Mouse (Mus musculus): Measurements from ENCODE around the gene Endog. TPM values are rescaled to one million over a fixed set of nuclear protein-coding genes. Genes with fewer than 3 reads are reported as not detected.
A peak's percentile ranks its signal among the peaks of the same experiment; 100 is the strongest.
"Not testable (repeated sequence)": the region's sequence is repeated elsewhere in the genome, so short reads cannot be mapped to it uniquely, and the experiment has no call there.

Gene Endog
- total RNA-seq, 2 experiments from 2014 or later, result 89.0 to 98.3 TPM

DNA sequence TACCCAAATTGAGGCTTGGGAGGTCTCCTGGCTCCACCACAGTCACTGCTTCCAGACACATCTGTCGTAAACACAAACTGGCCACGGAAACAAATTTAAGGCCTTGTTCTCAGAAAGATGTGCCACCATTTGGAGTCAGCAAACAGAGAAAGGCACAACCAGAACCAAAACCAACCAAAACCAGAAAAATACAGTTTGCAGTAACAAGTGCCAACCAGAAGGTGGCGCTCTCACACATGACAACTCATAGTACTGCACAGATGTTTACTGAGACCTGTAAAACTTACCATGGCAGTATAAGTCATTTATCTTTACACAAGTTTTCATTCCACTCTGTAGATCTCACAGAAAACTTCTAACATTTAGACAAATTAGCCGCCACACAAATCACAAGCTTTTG is 4.6 kb upstream of the Endog start:
- no peak for DNase-seq

- no peak for DNase-seq
Observed at GRCm38 (mm10) chr2:30171997-30172382, 697 bp downstream of the Endog start.

DNA sequence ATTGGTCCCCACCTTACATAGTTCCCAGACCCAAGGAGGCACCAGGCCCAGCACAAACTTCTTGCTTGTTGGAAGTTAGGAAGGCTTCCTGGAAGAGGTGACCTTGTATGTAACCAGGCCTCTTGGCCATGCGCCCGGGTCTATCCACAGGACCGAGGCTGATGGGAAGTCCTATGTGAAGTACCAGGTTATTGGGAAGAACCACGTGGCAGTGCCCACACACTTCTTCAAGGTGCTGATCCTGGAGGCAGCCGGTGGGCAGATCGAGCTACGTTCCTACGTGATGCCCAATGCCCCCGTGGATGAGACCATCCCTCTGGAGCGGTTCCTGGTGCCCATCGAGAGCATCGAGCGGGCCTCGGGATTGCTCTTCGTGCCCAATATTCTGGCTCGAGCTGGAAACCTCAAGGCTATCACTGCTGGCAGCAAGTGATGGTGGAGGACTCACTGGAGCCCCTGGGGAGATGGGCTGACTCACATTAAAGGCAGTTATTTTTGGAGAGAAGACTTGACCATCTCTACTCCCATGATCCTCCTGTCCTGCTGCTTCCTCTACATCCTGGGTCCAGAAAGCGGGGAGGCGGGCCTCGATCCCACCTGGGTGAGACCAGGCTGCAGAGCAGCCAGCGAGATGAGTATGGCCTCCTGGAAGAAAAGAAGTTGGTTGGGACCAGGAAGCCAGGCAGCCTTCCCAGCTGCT is 2.4 kb downstream of the Endog start:
- DNase-seq, result peak in 1 of 2 experiments; percentile 29

DNA sequence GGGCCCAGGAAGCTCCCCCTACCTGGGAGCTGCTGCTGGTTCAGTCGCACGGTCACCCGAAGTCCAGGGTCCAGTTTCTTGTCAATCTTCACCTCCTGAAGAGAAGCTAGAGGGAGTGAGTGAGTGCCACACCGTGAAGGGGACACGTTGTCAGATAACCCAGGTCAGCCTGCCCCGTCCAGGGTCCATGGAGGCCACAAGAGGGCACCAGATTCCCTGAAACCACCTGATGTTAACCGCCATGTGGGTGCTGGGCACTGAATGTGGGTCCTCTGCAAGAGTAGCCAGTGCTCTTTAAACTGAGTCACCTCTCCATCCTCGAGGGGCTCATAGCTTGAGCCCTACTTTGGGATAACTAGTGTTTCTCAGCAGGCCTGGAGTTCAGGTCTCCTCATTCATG is 4.6 kb downstream of the Endog start:
- DNase-seq, result no peak

GRCm38 (mm10) chr2:30176561-30176960 is 5.3 kb downstream of the Endog start:
- DNase-seq, result no peak

DNA sequence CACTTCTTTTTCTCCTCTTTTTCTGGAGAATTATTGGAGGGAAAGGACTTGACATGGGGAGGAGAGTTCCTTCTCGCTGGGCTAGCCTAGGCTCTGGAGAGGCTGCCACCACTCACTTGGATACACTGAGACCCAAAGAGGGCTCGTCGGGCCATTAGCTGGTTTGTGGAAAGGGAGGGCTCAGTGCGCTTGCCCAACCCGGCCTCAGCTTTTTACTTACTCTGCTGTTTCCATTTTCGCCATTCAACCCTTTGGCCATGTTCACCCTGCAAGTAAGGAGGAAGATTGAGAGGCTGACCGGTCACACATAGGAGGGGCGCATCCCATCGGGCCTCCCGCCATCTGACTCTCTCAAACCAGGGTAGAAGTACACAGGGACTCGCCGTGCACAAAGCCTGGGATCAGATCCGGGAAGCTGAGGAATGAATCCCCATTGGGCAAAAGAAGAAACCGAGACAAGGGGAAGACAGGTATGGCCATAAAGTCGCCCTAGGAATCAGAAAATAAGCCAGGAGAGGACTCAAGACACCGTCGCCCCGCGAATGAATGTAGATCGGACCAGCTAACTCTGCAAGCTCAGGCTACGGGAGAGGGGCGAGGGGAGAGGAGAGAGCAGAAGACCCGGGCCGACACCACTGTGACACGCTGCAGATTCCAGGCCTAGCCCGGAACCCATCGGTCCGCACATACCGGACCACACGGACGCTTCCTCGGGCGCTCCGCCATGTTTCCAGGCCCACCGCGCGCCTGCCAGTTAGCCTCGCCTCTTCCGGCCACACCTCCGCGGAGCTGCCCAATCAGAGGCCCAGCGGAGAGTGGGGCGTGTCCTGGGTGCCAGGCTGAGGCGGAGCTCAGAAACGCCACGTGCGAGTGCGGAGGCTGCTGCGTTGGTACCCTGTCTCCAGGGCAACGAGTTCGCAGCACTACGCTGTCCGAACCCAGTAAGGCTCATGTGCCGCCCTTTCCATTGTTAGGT is 6.7 kb downstream of the Endog start, which contains the start of gene Spout1:
TSS of gene Spout1 (minus strand) at position 760 of the 976 bp plus-strand sequence.
- peak; percentile 96 to 97 for DNase-seq

GRCm38 (mm10) chr2:30178711-30179110 is 7.4 kb downstream of the Endog start:
- not testable (repeated sequence) for DNase-seq

DNA sequence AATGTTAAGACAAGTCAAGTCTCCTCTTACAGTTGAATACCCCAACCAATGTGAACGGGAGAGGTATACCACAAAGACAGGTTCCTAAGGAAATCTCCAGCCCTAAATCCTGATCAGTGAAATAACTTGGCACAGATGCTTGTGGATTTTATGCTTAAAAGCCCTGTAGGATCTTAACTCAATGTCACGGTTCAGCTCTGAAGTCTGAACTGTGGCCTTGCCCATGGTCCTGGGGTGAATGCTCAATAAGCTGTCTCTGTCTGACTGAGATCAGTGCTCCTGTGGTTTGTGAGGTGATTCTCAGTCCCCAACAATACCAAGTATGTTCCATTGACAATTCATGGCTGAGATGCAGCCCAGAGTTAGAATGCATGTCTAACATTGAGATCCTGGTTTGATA is 11.1 kb downstream of the Endog start:
- no peak for DNase-seq

DNA sequence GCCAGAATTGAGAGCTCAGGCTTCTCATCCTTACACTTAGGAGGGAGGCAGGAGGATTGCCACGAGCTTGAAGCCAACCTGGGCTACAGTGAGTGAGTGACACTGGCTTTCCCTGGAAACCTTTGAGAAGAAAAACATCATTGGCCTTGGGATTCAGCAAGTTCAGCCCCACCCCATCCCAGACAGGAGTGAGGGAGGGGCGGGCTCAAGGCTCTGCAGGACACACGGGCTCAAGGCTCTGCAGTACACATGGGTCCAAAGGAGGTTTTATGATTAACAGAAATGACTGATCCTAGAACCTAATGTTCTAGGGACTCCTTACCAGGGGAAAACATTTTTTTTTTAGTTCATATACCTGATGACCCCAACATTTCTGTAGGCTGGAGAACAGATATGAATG is 12.4 kb downstream of the Endog start:
- DNase-seq, result no peak

GRCm38 (mm10) chr2:30185276-30185675 is 14.0 kb downstream of the Endog start:
- DNase-seq, result no peak

- DNase-seq, result no peak
Observed at GRCm38 (mm10) chr2:30185681-30186080, 14.4 kb downstream of the Endog start.

GRCm38 (mm10) chr2:30191790-30192580 is 20.7 kb downstream of the Endog start:
- DNase-seq, result no peak

- DNase-seq, result no peak
Observed at GRCm38 (mm10) chr2:30194656-30195055, 23.4 kb downstream of the Endog start.

GRCm38 (mm10) chr2:30198021-30198420 is 26.7 kb downstream of the Endog start:
- no peak for DNase-seq

DNA sequence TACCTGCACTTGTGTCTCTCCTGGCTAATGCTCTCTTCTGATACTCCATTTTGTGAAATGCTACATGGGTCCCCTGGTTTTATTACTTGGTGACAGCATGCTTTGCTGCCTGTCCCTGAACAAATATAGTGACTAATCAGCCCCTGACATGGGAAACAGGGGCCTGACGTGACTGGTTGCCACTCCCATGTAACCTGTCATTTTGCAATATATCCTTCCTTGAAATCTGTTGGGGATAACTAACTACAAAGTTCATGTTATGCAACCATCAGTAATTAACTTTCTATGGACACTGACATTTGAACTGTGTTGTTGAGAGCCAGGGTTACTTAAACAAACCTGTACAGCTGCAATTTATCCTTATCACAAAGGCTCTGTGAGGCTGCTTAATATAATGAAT is 28.7 kb downstream of the Endog start:
- no peak for DNase-seq

GRCm38 (mm10) chr2:30200388-30200925 is 29.2 kb downstream of the Endog start:
- no peak for DNase-seq

GRCm38 (mm10) chr2:30203439-30203838 is 32.1 kb downstream of the Endog start:
- no peak for DNase-seq

GRCm38 (mm10) chr2:30205255-30205628 is 33.9 kb downstream of the Endog start:
- DNase-seq, result no peak

DNA sequence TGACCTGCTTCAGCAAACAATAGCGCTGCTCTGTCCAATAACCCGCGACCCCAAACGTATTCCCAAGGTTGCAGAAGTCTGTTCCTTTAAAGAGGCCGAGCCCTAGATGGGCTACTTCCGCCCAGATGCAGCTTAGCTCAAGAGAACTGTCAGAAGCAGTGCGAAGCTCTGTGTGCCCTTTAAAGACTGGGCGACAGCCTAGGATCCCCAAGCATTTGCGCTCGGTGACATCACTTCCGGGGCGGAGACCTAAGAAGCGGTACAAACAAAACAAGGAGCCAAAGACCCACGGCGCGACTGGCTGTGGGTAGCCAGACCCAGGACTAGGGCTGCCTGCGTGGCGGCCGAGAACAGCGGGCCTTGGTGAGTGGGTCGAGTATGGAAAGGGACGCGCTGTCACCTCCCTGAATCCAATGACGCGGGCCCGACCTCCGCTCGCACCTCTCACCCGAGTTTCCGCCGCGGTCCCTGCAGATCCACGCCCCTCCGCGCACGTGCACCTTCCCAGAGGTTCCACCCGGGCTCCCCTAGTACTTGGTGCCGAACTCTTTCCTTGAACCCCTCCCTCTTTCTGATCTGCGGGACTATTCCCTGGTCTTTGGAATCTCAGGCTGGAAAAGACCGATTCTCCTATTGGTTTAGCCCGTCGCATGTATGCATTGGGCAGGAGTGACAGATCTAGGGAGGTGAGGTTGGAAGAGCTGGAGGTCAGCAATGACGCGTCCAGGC is 34.5 kb downstream of the Endog start, which contains the start of gene Kyat1:
TSS of gene Kyat1 (minus strand) at position 219 of the 729 bp plus-strand sequence.
- DNase-seq, result peak; percentile 97 to 98

- no peak for DNase-seq
Observed at GRCm38 (mm10) chr2:30207401-30207800, 36.1 kb downstream of the Endog start.

DNA sequence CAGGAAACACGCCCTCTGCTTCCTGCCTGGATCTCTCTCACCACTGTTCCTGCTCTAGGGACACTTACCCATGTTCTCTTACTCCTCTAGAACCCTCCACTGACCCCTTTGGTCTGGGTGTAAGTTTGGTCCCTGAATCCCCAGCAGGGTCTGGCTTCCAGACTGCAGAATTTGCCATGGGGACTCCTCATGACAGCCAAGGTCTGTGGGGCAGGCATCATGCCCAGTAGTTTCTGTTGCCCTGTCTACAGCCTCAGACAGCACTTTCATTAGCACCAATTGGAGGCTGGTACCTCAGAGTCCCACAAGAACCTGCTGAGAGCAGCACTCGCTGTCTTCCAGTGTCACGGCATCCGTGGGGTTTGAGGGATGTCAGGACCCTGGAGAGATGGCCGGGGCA is 36.6 kb downstream of the Endog start:
- DNase-seq, result no peak
